ENCODE assay signal across 18 mouse cellular contexts in the genomic region with DNA sequence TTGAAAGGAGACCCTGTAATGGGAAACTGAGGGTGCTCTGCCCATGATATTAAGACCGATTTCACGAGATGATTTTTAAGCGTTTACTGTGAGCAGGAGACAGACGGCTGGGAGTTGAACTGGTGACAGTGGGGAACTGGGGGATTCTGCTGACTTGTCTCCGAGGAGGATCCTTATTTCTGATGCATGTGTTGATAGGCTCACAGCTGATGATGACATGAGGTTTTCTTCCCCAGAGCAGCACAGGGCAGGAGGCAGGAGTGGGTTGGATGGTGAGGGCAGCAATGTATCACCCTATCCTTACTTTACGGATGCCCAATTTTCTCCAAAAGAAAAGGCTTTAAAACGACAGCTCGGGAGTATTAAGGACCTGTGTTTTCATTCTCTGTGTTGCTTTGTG. TPM values are rescaled to one million over a fixed set of nuclear protein-coding genes. Genes with fewer than 3 reads are reported as not detected.
DNase-seq lines count a peak whose midpoint lies in the region; ATAC-seq and TF ChIP-seq lines count a peak whose summit lies in the region.
"Had no signal": no experiment of that assay in that cellular context is flagged by ENCODE, and none has a peak within 500 bp of the region (broad histone marks: within the 10 kb centered on the region; RNA-seq: fewer than 3 reads in every experiment).

No protein-coding gene starts in this region.

- no peak overlapping the region for H3K9ac ChIP-seq in lung, embryonic 14.5 days
- H3K9ac ChIP-seq in stomach, embryonic 14.5 days (replicated peaks; ENCODE audit: low read depth, low read length): no peak overlapping the region
- H3K9ac ChIP-seq: embryonic facial prominence, embryonic 12.5 days; neural tube, embryonic 13.5 days had no signal

- TF ChIP-seq CTCF in lung, embryonic 14.5 days (IDR thresholded peaks at IDR 0.05; ENCODE audit: low read depth): no peak

- no peaks in the 10 kb centered on the region for H3K27me3 ChIP-seq in heart, embryonic 10.5 days (ENCODE audit: insufficient read depth, poor library complexity, severe bottlenecking)
- no peaks in the 10 kb centered on the region for H3K27me3 ChIP-seq in lung, embryonic 14.5 days (ENCODE audit: insufficient read depth, low read length)
- no peaks in the 10 kb centered on the region for H3K27me3 ChIP-seq in stomach, embryonic 14.5 days (ENCODE audit: control insufficient read depth, insufficient read depth, low read length)

- DNase-seq in heart, embryonic 10.5 days (ENCODE audit: low spot score): no peak
- DNase-seq in heart, adult 9 months (ENCODE audit: low spot score in 2 of 2): no peak
- DNase-seq in lung, embryonic 14.5 days: no peak
- no peak for DNase-seq in lung, postnatal 25 days (ENCODE audit: low spot score)
- DNase-seq in liver: peak; percentile 54
- DNase-seq in ovary, postnatal 14 days (ENCODE audit: low spot score): no peak
- no peak for DNase-seq in layer of hippocampus, postnatal 14 days (ENCODE audit: low spot score in 2 of 2)
- DNase-seq: B cell, adult 2 months; cerebellum, adult 8-10 months; left cerebral cortex, postnatal 4 days; right cerebral cortex, adult 18-20 months; thymus, postnatal 4 days had no signal

- H3K36me3 ChIP-seq in heart, embryonic 10.5 days: peaks cover 30% of the 10 kb centered on the region; the same call in 1 of the 2 replicates
- peaks cover 14% of the 10 kb centered on the region; the same call in 1 of the 2 replicates for H3K36me3 ChIP-seq in lung, embryonic 14.5 days (ENCODE audit: insufficient read depth)
- peaks cover 9% of the 10 kb centered on the region for H3K36me3 ChIP-seq in stomach, embryonic 14.5 days (ENCODE audit: control insufficient read depth, insufficient read depth, low read length)
- H3K36me3 ChIP-seq: embryonic facial prominence, embryonic 12.5 days; neural tube, embryonic 13.5 days had no signal

- no peak for ATAC-seq in lung, embryonic 14.5 days (ENCODE audit: insufficient read depth)
- no peak for ATAC-seq in stomach, embryonic 14.5 days (ENCODE audit: insufficient number of reproducible peaks, insufficient read depth, low FRiP score, low read depth)
- ATAC-seq: activated CD4-positive, CD25-positive, alpha-beta regulatory T cell, adult 4 months; forebrain, embryonic 16.5 days had no signal

- H3K9me3 ChIP-seq in heart, embryonic 10.5 days: no peaks in the 10 kb centered on the region
- no peaks in the 10 kb centered on the region for H3K9me3 ChIP-seq in lung, embryonic 14.5 days (ENCODE audit: low read depth, low read length)
- no peaks in the 10 kb centered on the region for H3K9me3 ChIP-seq in stomach, embryonic 14.5 days (ENCODE audit: control insufficient read depth, low read depth, low read length)
- H3K9me3 ChIP-seq: embryonic facial prominence, embryonic 12.5 days; neural tube, embryonic 13.5 days had no signal

- H3K4me3 ChIP-seq in heart, embryonic 10.5 days: peak overlapping the region; percentile 73
- H3K4me3 ChIP-seq in lung, embryonic 14.5 days (ENCODE audit: low read depth, low read length): no peak overlapping the region
- H3K4me3 ChIP-seq in stomach, embryonic 14.5 days (ENCODE audit: low read depth, low read length): peak overlapping the region; percentile 3; the same call in 1 of the 2 replicates
- H3K4me3 ChIP-seq: embryonic facial prominence, embryonic 12.5 days; neural tube, embryonic 13.5 days had no signal

- peak overlapping the region; percentile 93 for H3K27ac ChIP-seq in heart, embryonic 10.5 days
- H3K27ac ChIP-seq in lung, embryonic 14.5 days (ENCODE audit: low read depth): 0 out of 2 replicates have a peak overlapping the region, but pooled peaks have one; percentile 21
- 0 out of 2 replicates have a peak overlapping the region, but pooled peaks have one; percentile 39 for H3K27ac ChIP-seq in stomach, embryonic 14.5 days (ENCODE audit: low read length)
- H3K27ac ChIP-seq: embryonic facial prominence, embryonic 12.5 days; neural tube, embryonic 13.5 days had no signal

- H3K4me1 ChIP-seq in heart, embryonic 10.5 days: peaks cover 68% of the 10 kb centered on the region
- H3K4me1 ChIP-seq in lung, embryonic 14.5 days (ENCODE audit: insufficient read depth): peaks cover 31% of the 10 kb centered on the region
- H3K4me1 ChIP-seq in stomach, embryonic 14.5 days (ENCODE audit: control insufficient read depth, insufficient read depth, low read length): peaks cover 40% of the 10 kb centered on the region

- peak overlapping the region; percentile 79 for H3K4me2 ChIP-seq in lung, embryonic 14.5 days
- peak overlapping the region; percentile 68 for H3K4me2 ChIP-seq in stomach, embryonic 14.5 days (replicated peaks; ENCODE audit: low read depth, low read length)
- H3K4me2 ChIP-seq: midbrain, embryonic 11.5 days had no signal

- 51% methylated on average over 8 of the region's 8 CpGs for WGBS in heart, embryonic 10.5 days
- WGBS in lung, embryonic 14.5 days: 48% methylated on average over 8 of the region's 8 CpGs
- 56% methylated on average over 8 of the region's 8 CpGs for WGBS in stomach, embryonic 14.5 days

RNA-seq across cellular contexts. Expression of a gene that starts 2.0 kb away (rescaled TPM):
- 134 and 256 TPM in 2 replicates for polyA plus RNA-seq in heart, embryonic 10.5 days (2016; fragmentation: Nextera tagmentation; extraction: Ambion mirVana)
- 40.8 and 41.7 TPM in 2 replicates for polyA plus RNA-seq in lung, embryonic 14.5 days (2014; fragmentation: Nextera tagmentation; extraction: Ambion mirVana)
- 56.0 and 63.4 TPM in 2 replicates for polyA plus RNA-seq in stomach, embryonic 14.5 days (2014; fragmentation: Nextera tagmentation; extraction: Ambion mirVana)
- 1 to 10 TPM; 5.8 to 6.0 TPM for total RNA-seq in layer of hippocampus, postnatal 14 days (2021)

Comparison
In these comparisons a context has a peak if more than half of its experiments do, and no peak if none do; other contexts are left out.
1. H3K27ac ChIP-seq: peak in every context shown above with its lines; median percentile 93 in heart, embryonic 10.5 days; 39 in stomach, embryonic 14.5 days; 21 in lung, embryonic 14.5 days.